Mouse (Mus musculus) limb, embryonic 14.5 days (tissue): ENCODE results near the gene Pepd. TPM values are rescaled to one million over a fixed set of nuclear protein-coding genes. Genes with fewer than 3 reads are reported as not detected.

Experiments
- ATAC-seq: fragments of 200-750 bp; cut with Nextera tagmentation; 2 replicates; pipeline ENCODE4 v1.8.0; 2017; ENCODE audit warnings: low read depth, moderate number of reproducible peaks, moderate TSS enrichment; ENCODE audit not compliant: low FRiP score
- DNase-seq: peaks from one replicate; pipeline ENCODE4 v3.0.0-alpha.2; 2015; ENCODE audit warnings: low spot score
- H3K27ac ChIP-seq: fragments of 300-500 bp; sonication (generic); replicated peaks from 2 replicates; pipeline ENCODE4 v1.5.1; 2014; ENCODE audit warnings: low read depth, mild to moderate bottlenecking, low read length, moderate library complexity, mixed read lengths
- H3K27me3 ChIP-seq: fragments of 300-500 bp; sonication (generic); 2 replicates; pipeline ENCODE4 v1.6.1; 2014; ENCODE audit warnings: low read length, mixed read lengths; ENCODE audit not compliant: control insufficient read depth, insufficient read depth
- H3K36me3 ChIP-seq: fragments of 300-500 bp; sonication (generic); 2 replicates; pipeline ENCODE4 v1.6.1; 2014; ENCODE audit warnings: mild to moderate bottlenecking, low read length, moderate library complexity, mixed read lengths; ENCODE audit not compliant: control insufficient read depth, insufficient read depth
- H3K4me1 ChIP-seq: fragments of 300-500 bp; sonication (generic); 2 replicates; pipeline ENCODE4 v1.6.1; 2014; ENCODE audit warnings: antibody characterized with exemption, low read length, mixed read lengths; ENCODE audit not compliant: control insufficient read depth, insufficient read depth
- H3K4me2 ChIP-seq: fragments of 300-500 bp; sonication (generic); replicated peaks from 2 replicates; pipeline ENCODE4 v1.6.1; 2014; ENCODE audit warnings: low read depth, mild to moderate bottlenecking, low read length, moderate library complexity; ENCODE audit not compliant: severe bottlenecking
- H3K4me3 ChIP-seq: fragments of 300-500 bp; sonication (generic); replicated peaks from 2 replicates; pipeline ENCODE4 v1.5.1; 2014; ENCODE audit warnings: low read length
- H3K9ac ChIP-seq: fragments of 300-500 bp; sonication (generic); 2 replicates; pipeline ENCODE4 v1.6.1; 2014; ENCODE audit warnings: mild to moderate bottlenecking, low read depth, low read length, moderate library complexity; ENCODE audit not compliant: severe bottlenecking
- H3K9me3 ChIP-seq: fragments of 300-500 bp; sonication (generic); 2 replicates; pipeline ENCODE4 v1.6.1; 2016; ENCODE audit warnings: low read length; ENCODE audit not compliant: control insufficient read depth
- POLR2A ChIP-seq: fragments of 200-500 bp; IDR thresholded peaks from 2 replicates; pipeline ENCODE4 v1.8.0; 2012; ENCODE audit warnings: inconsistent platforms, mild to moderate bottlenecking, moderate library complexity, borderline replicate concordance; ENCODE audit not compliant: insufficient read depth, insufficient read length; ENCODE audit errors: extremely low read depth
- WGBS: fragments of 180-500 bp; shearing (Covaris S2); extraction: QIAGEN DNeasy Blood & Tissue Kit; methylation state at CpG from one replicate; pipeline ENCODE4 v1.1.7; 2014; 5-methylcytosine and 5-hydroxymethylcytosine counted together
- polyA plus RNA-seq, 2 experiments: library from polyadenylated mRNA; depleted of rRNA in 1 of 2; stranded (reverse) in 1 of 2; unstranded in 1 of 2; fragments of >200 nt; fragmentation: Nextera tagmentation in 1 of 2; extraction: Ambion mirVana in 1 of 2; gene quantifications; 2 replicates each; pipeline versions ENCODE4 v1.2.1 to v1.2.3; 2012 to 2014

Gene Pepd
- polyA plus RNA-seq, 2 experiments: 51.4 to 78.4 TPM

- 83% methylated on average over 3 of the region's 3 CpGs for WGBS
These were observed 80.6 kb downstream of the Pepd start for GRCm38 (mm10) chr7:34992766-34993165.

GRCm38 (mm10) chr7:34995872-34996662 lies 83.9 kb downstream of the Pepd start:
- Histone ChIP-seq H3K4me2 (no peak overlapping the region), H3K36me3 (no peaks in the 10 kb centered on the region), H3K27ac (no peak overlapping the region), H3K27me3 (no peaks in the 10 kb centered on the region), H3K4me1 (peaks cover 7% of the 10 kb centered on the region), H3K9me3 (no peaks in the 10 kb centered on the region), H3K9ac (no peak overlapping the region), H3K4me3 (no peak overlapping the region)
- DNase-seq (no peak), ATAC-seq (no peak)
- no peak for TF ChIP-seq POLR2A
- 77% methylated on average over 7 of the region's 7 CpGs for WGBS

More at GRCm38 (mm10) chr7:34992766-34993165, 80.6 kb downstream of the Pepd start:
- ATAC-seq (no peak), DNase-seq (no peak)
- H3K9ac ChIP-seq: no peak overlapping the region
- no peak overlapping the region for H3K27ac ChIP-seq
- no peak for TF ChIP-seq POLR2A
- peaks cover 7% of the 10 kb centered on the region for H3K4me1 ChIP-seq
- H3K9me3 ChIP-seq: no peaks in the 10 kb centered on the region
- H3K4me2 ChIP-seq: no peak overlapping the region
- H3K4me3 ChIP-seq: no peak overlapping the region
- 0 out of 2 replicates have a peak, but pooled peaks cover 3% of the 10 kb centered on the region for H3K36me3 ChIP-seq
- no peaks in the 10 kb centered on the region for H3K27me3 ChIP-seq

- no peak overlapping the region for H3K9ac ChIP-seq
- WGBS: 31% methylated on average over 6 of the region's 6 CpGs
- H3K4me1 ChIP-seq: peaks cover 2% of the 10 kb centered on the region; the same call in 1 of the 2 replicates
- no peak for ATAC-seq
- H3K27me3 ChIP-seq: no peaks in the 10 kb centered on the region
- no peaks in the 10 kb centered on the region for H3K9me3 ChIP-seq
- peak; percentile 45 for DNase-seq
- no peaks in the 10 kb centered on the region for H3K36me3 ChIP-seq
- no peak overlapping the region for H3K4me3 ChIP-seq
- no peak overlapping the region for H3K4me2 ChIP-seq
- H3K27ac ChIP-seq: no peak overlapping the region
- no peak for TF ChIP-seq POLR2A
These were observed 88.7 kb downstream of the Pepd start for GRCm38 (mm10) chr7:35000839-35001238.

GRCm38 (mm10) chr7:35003171-35003737 lies 91.1 kb downstream of the Pepd start:
- no peaks in the 10 kb centered on the region for H3K4me1 ChIP-seq
- ATAC-seq (no peak), DNase-seq (no peak)
- no peaks in the 10 kb centered on the region for H3K27me3 ChIP-seq
- H3K36me3 ChIP-seq: no peaks in the 10 kb centered on the region
- 75% methylated on average over 7 of the region's 7 CpGs for WGBS
- TF ChIP-seq POLR2A: no peak
- no peak overlapping the region for H3K4me3 ChIP-seq
- no peak overlapping the region for H3K27ac ChIP-seq
- no peak overlapping the region for H3K9ac ChIP-seq
- no peak overlapping the region for H3K4me2 ChIP-seq
- no peaks in the 10 kb centered on the region for H3K9me3 ChIP-seq

GRCm38 (mm10) chr7:35006661-35007060 lies 94.5 kb downstream of the Pepd start:
- H3K9me3 ChIP-seq: no peaks in the 10 kb centered on the region
- 87% methylated on average over 7 of the region's 7 CpGs for WGBS
- H3K9ac ChIP-seq: no peak overlapping the region
- no peak for TF ChIP-seq POLR2A
- no peak overlapping the region for H3K27ac ChIP-seq
- no peaks in the 10 kb centered on the region for H3K27me3 ChIP-seq
- no peaks in the 10 kb centered on the region for H3K36me3 ChIP-seq
- ATAC-seq: no peak
- no peak for DNase-seq
- H3K4me2 ChIP-seq: no peak overlapping the region
- H3K4me1 ChIP-seq: no peaks in the 10 kb centered on the region
- no peak overlapping the region for H3K4me3 ChIP-seq
